In genomic region chr2:139859424-139860132, GRCm38 (mm10) we compare ENCODE assay signal across 20 mouse cellular contexts.
DNase-seq lines count a peak whose midpoint lies in the region; ATAC-seq and TF ChIP-seq lines count a peak whose summit lies in the region.
"Had no signal": no experiment of that assay in that cellular context is flagged by ENCODE, and none has a peak within 500 bp of the region (broad histone marks: within the 10 kb centered on the region; RNA-seq: fewer than 3 reads in every experiment).

No protein-coding gene starts in this region.

- H3K4me1 ChIP-seq in stomach, embryonic 15.5 days = no peaks in the 10 kb centered on the region
- H3K4me1 ChIP-seq in stomach, postnatal 0 days (replicated peaks; ENCODE audit: control insufficient read depth, insufficient read depth) = no peaks in the 10 kb centered on the region
- H3K4me1 ChIP-seq in kidney, embryonic 16.5 days (ENCODE audit: insufficient read depth, low read length) = peaks cover 7% of the 10 kb centered on the region; the same call in 1 of the 2 replicates
- H3K4me1 ChIP-seq in limb, embryonic 15.5 days = no peaks in the 10 kb centered on the region
- H3K4me1 ChIP-seq in forebrain, embryonic 13.5 days = no peaks in the 10 kb centered on the region
- H3K4me1 ChIP-seq in intestine, embryonic 15.5 days (replicated peaks) = no peaks in the 10 kb centered on the region
- H3K4me1 ChIP-seq: embryonic facial prominence, embryonic 10.5 days; forebrain, embryonic 12.5 days; liver, embryonic 15.5 days; midbrain, embryonic 15.5 days had no signal

- TF ChIP-seq EP300 in stomach, postnatal 0 days (optimal IDR thresholded peaks at IDR 0.05) = no peak

- 0 out of 2 replicates have a peak, but pooled peaks have one; percentile 47 for ATAC-seq in stomach, embryonic 15.5 days (ENCODE audit: insufficient read depth, low FRiP score, low read depth)
- no peak for ATAC-seq in stomach, postnatal 0 days (ENCODE audit: low FRiP score, low TSS enrichment)
- ATAC-seq in kidney, embryonic 16.5 days (ENCODE audit: low FRiP score, low TSS enrichment) = peak; percentile 73; the same call in 1 of the 2 replicates
- no peak for ATAC-seq in limb, embryonic 15.5 days (ENCODE audit: insufficient number of reproducible peaks, low FRiP score, low TSS enrichment, low read depth)
- no peak for ATAC-seq in forebrain, embryonic 13.5 days
- no peak for ATAC-seq in intestine, embryonic 15.5 days
- ATAC-seq: midbrain, embryonic 15.5 days had no signal

- H3K27ac ChIP-seq in stomach, embryonic 15.5 days = no peak overlapping the region
- no peak overlapping the region for H3K27ac ChIP-seq in stomach, postnatal 0 days (replicated peaks)
- H3K27ac ChIP-seq in kidney, embryonic 16.5 days (ENCODE audit: low read length) = peak overlapping the region; percentile 50; the same call in 1 of the 2 replicates
- peak overlapping the region; percentile 8; the same call in 1 of the 2 replicates for H3K27ac ChIP-seq in limb, embryonic 15.5 days
- no peak overlapping the region for H3K27ac ChIP-seq in forebrain, embryonic 13.5 days
- H3K27ac ChIP-seq in left cerebral cortex, adult 2 months = no peak overlapping the region
- no peak overlapping the region for H3K27ac ChIP-seq in intestine, embryonic 15.5 days
- H3K27ac ChIP-seq: embryonic facial prominence, embryonic 10.5 days; forebrain, embryonic 12.5 days; hindbrain, embryonic 14.5 days; liver, embryonic 15.5 days; midbrain, embryonic 15.5 days had no signal

- 11% methylated on average over 3 of the region's 3 CpGs for WGBS in stomach, embryonic 15.5 days
- 24% methylated on average over 3 of the region's 3 CpGs for WGBS in stomach, postnatal 0 days
- 18% methylated on average over 3 of the region's 3 CpGs for WGBS in kidney, embryonic 16.5 days
- WGBS in limb, embryonic 15.5 days = 19% methylated on average over 3 of the region's 3 CpGs
- 80% methylated on average over 3 of the region's 3 CpGs for WGBS in forebrain, embryonic 13.5 days
- 24% methylated on average over 3 of the region's 3 CpGs for WGBS in intestine, embryonic 15.5 days

- no peak overlapping the region for H3K4me3 ChIP-seq in stomach, embryonic 15.5 days (replicated peaks)
- H3K4me3 ChIP-seq in stomach, postnatal 0 days (ENCODE audit: low read depth, low read length) = no peak overlapping the region
- no peak overlapping the region for H3K4me3 ChIP-seq in kidney, embryonic 16.5 days (ENCODE audit: low read length)
- no peak overlapping the region for H3K4me3 ChIP-seq in limb, embryonic 15.5 days
- no peak overlapping the region for H3K4me3 ChIP-seq in forebrain, embryonic 13.5 days
- no peak overlapping the region for H3K4me3 ChIP-seq in left cerebral cortex, adult 2 months
- no peak overlapping the region for H3K4me3 ChIP-seq in intestine, embryonic 15.5 days (replicated peaks)
- H3K4me3 ChIP-seq: embryonic facial prominence, embryonic 10.5 days; forebrain, embryonic 12.5 days; liver, embryonic 15.5 days; midbrain, embryonic 15.5 days had no signal

- no peaks in the 10 kb centered on the region for H3K9me3 ChIP-seq in stomach, embryonic 15.5 days
- no peaks in the 10 kb centered on the region for H3K9me3 ChIP-seq in stomach, postnatal 0 days (ENCODE audit: control insufficient read depth, low read length)
- no peaks in the 10 kb centered on the region for H3K9me3 ChIP-seq in kidney, embryonic 16.5 days (ENCODE audit: low read length)
- H3K9me3 ChIP-seq in limb, embryonic 15.5 days = no peaks in the 10 kb centered on the region
- no peaks in the 10 kb centered on the region for H3K9me3 ChIP-seq in forebrain, embryonic 13.5 days (replicated peaks)
- no peaks in the 10 kb centered on the region for H3K9me3 ChIP-seq in intestine, embryonic 15.5 days
- H3K9me3 ChIP-seq: embryonic facial prominence, embryonic 10.5 days; forebrain, embryonic 12.5 days; liver, embryonic 15.5 days; midbrain, embryonic 15.5 days had no signal

- H3K27me3 ChIP-seq in stomach, embryonic 15.5 days (replicated peaks) = no peaks in the 10 kb centered on the region
- H3K27me3 ChIP-seq in stomach, postnatal 0 days (ENCODE audit: control insufficient read depth, insufficient read depth, low read length) = no peaks in the 10 kb centered on the region
- H3K27me3 ChIP-seq in kidney, embryonic 16.5 days (ENCODE audit: insufficient read depth, low read length) = no peaks in the 10 kb centered on the region
- no peaks in the 10 kb centered on the region for H3K27me3 ChIP-seq in limb, embryonic 15.5 days
- no peaks in the 10 kb centered on the region for H3K27me3 ChIP-seq in forebrain, embryonic 13.5 days
- H3K27me3 ChIP-seq in intestine, embryonic 15.5 days (replicated peaks) = no peaks in the 10 kb centered on the region
- H3K27me3 ChIP-seq: forebrain, embryonic 12.5 days; liver, embryonic 15.5 days; midbrain, embryonic 15.5 days had no signal

- H3K9ac ChIP-seq in stomach, embryonic 15.5 days = no peak overlapping the region
- H3K9ac ChIP-seq in stomach, postnatal 0 days (ENCODE audit: low read length) = no peak overlapping the region
- no peak overlapping the region for H3K9ac ChIP-seq in kidney, embryonic 16.5 days (replicated peaks; ENCODE audit: low read length)
- H3K9ac ChIP-seq in limb, embryonic 15.5 days = no peak overlapping the region
- H3K9ac ChIP-seq in forebrain, embryonic 13.5 days = no peak overlapping the region
- H3K9ac ChIP-seq in intestine, embryonic 15.5 days = no peak overlapping the region
- H3K9ac ChIP-seq: forebrain, embryonic 12.5 days; hindbrain, embryonic 14.5 days; liver, embryonic 15.5 days; midbrain, embryonic 15.5 days had no signal

- no peak overlapping the region for H3K4me2 ChIP-seq in stomach, embryonic 15.5 days
- H3K4me2 ChIP-seq in stomach, postnatal 0 days (replicated peaks; ENCODE audit: low read depth) = no peak overlapping the region
- no peak overlapping the region for H3K4me2 ChIP-seq in kidney, embryonic 16.5 days (replicated peaks; ENCODE audit: low read depth, low read length)
- H3K4me2 ChIP-seq in limb, embryonic 15.5 days = no peak overlapping the region
- no peak overlapping the region for H3K4me2 ChIP-seq in forebrain, embryonic 13.5 days
- H3K4me2 ChIP-seq in intestine, embryonic 15.5 days (replicated peaks) = no peak overlapping the region
- H3K4me2 ChIP-seq: forebrain, embryonic 12.5 days; hindbrain, embryonic 14.5 days; liver, embryonic 15.5 days; midbrain, embryonic 15.5 days had no signal

- intact Hi-C loops in left cerebral cortex, adult 2 months (cut with DNase I) = no loop called here

- no peaks in the 10 kb centered on the region for H3K36me3 ChIP-seq in stomach, embryonic 15.5 days
- H3K36me3 ChIP-seq in stomach, postnatal 0 days (ENCODE audit: control insufficient read depth, insufficient read depth, low read length) = no peaks in the 10 kb centered on the region
- H3K36me3 ChIP-seq in kidney, embryonic 16.5 days (ENCODE audit: insufficient read depth, low read length) = no peaks in the 10 kb centered on the region
- H3K36me3 ChIP-seq in limb, embryonic 15.5 days = no peaks in the 10 kb centered on the region
- no peaks in the 10 kb centered on the region for H3K36me3 ChIP-seq in forebrain, embryonic 13.5 days (ENCODE audit: poor library complexity, severe bottlenecking)
- no peaks in the 10 kb centered on the region for H3K36me3 ChIP-seq in intestine, embryonic 15.5 days
- H3K36me3 ChIP-seq: embryonic facial prominence, embryonic 10.5 days; forebrain, embryonic 12.5 days; liver, embryonic 15.5 days; midbrain, embryonic 15.5 days had no signal

- no peak for TF ChIP-seq CTCF in stomach, postnatal 0 days (IDR thresholded peaks at IDR 0.05; ENCODE audit: low read depth)
- TF ChIP-seq CTCF in left cerebral cortex, adult 2 months (IDR thresholded peaks at IDR 0.05) = no peak

- DNase-seq in stomach, postnatal 0 days (ENCODE audit: low spot score) = no peak
- DNase-seq in lung, postnatal 25 days (ENCODE audit: low spot score) = peak; percentile 65
- DNase-seq in left cerebral cortex, adult 2 months (ENCODE audit: extremely low spot score in 1 of 2, low spot score in 2 of 2) = no peak
- DNase-seq: B cell, adult 2 months; cerebellum, adult 8-10 months; gastrocnemius, postnatal 14 days; heart, postnatal 36 days; retina, postnatal 1 day; right cerebral cortex, postnatal 4 days; thymus, postnatal 14 days had no signal

Comparison
In these comparisons a context has a peak if more than half of its experiments do, and no peak if none do; other contexts are left out.
1. ATAC-seq: peak in stomach, embryonic 15.5 days (single experiment) and kidney, embryonic 16.5 days (single experiment); none in stomach, postnatal 0 days (single experiment), limb, embryonic 15.5 days (single experiment), forebrain, embryonic 13.5 days (single experiment) and intestine, embryonic 15.5 days (single experiment).
2. H3K27ac ChIP-seq: peak in kidney, embryonic 16.5 days (single experiment) and limb, embryonic 15.5 days (single experiment); none in stomach, embryonic 15.5 days (single experiment), stomach, postnatal 0 days (single experiment), forebrain, embryonic 13.5 days (single experiment), left cerebral cortex, adult 2 months (single experiment) and intestine, embryonic 15.5 days (single experiment).